29 mouse cellular contexts compared by ENCODE assay signal in the genomic region with DNA sequence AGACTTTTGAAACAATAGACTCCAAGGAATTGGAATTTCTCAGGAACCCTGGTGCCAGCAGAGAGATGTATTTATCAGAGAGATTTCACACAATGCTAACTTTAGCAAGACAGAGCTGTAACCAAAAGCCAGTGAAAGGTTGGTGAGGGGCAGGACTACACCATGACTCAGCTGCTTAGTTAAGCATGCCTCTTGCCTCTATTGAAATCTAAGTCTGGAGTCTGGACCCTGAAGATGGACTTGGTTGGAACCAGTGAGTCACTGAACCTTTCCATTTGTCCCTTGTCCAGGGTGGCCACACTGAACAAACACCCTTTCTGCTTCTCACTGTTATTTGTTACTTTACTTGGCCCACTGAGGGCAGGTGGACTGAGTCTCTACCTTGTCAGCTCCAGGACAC. TPM values are rescaled to one million over a fixed set of nuclear protein-coding genes. Genes with fewer than 3 reads are reported as not detected.
DNase-seq lines count a peak whose midpoint lies in the region; ATAC-seq and TF ChIP-seq lines count a peak whose summit lies in the region.
"Had no signal": no experiment of that assay in that cellular context is flagged by ENCODE, and none has a peak within 500 bp of the region (broad histone marks: within the 10 kb centered on the region; RNA-seq: fewer than 3 reads in every experiment).

No protein-coding gene starts in this region.

- H3K79me2 ChIP-seq in liver, adult 2 months (ENCODE audit: control insufficient read depth, insufficient read depth, low read length), result 0 out of 2 replicates have a peak, but pooled peaks cover 3% of the 10 kb centered on the region

- no peak for ATAC-seq in liver, embryonic 12.5 days
- no peak for ATAC-seq in erythroblast, adult 5-6 weeks (replicated peaks; ENCODE audit: low FRiP score, poor library complexity, severe bottlenecking)
- no peak for ATAC-seq in inflammation-experienced regulatory T-cells, adult 6 months
- ATAC-seq: CD4-positive, CD25-positive, alpha-beta regulatory T cell, adult 4 months; forebrain, embryonic 16.5 days; lung, postnatal 0 days; midbrain, embryonic 16.5 days had no signal

- peak; percentile 35 for DNase-seq in liver, adult 2 months (ENCODE audit: extremely low read depth, low read depth, low spot score)
- DNase-seq in NIH3T3 (ENCODE audit: low read depth), result peak; percentile 40
- DNase-seq in fibroblast of lung, adult 2 months (ENCODE audit: low read depth), result peak; percentile 75
- no peak for DNase-seq in forebrain, embryonic 10.5 days (ENCODE audit: extremely low spot score, low spot score)
- DNase-seq: adrenal gland, postnatal 10 days; cerebellum, adult 2 months; cerebellum, postnatal 36 days; embryo, embryonic 11 days; gastrocnemius, postnatal 25 days; heart, postnatal 36 days; left cerebral cortex, postnatal 4 days; thymus, postnatal 14 days had no signal

- no peak for TF ChIP-seq CTCF in liver, adult 2 months (IDR thresholded peaks at IDR 0.05; ENCODE audit: low read depth, low read length)

- no peaks in the 10 kb centered on the region; the same call in 1 of the 2 replicates for H3K36me3 ChIP-seq in liver, adult 2 months (ENCODE audit: control insufficient read depth, insufficient read depth, low read length)
- no peaks in the 10 kb centered on the region for H3K36me3 ChIP-seq in liver, embryonic 12.5 days
- peaks cover 6% of the 10 kb centered on the region for H3K36me3 ChIP-seq in forebrain, embryonic 10.5 days (replicated peaks)
- H3K36me3 ChIP-seq: embryonic facial prominence, embryonic 13.5 days; heart, embryonic 15.5 days; limb, embryonic 15.5 days; midbrain, embryonic 10.5 days; neural tube, embryonic 15.5 days had no signal

- peaks cover 4% of the 10 kb centered on the region for H3K4me1 ChIP-seq in liver, adult 2 months (ENCODE audit: control insufficient read depth, insufficient read depth, low read length)
- H3K4me1 ChIP-seq in liver, embryonic 12.5 days, result no peaks in the 10 kb centered on the region
- peaks cover 19% of the 10 kb centered on the region for H3K4me1 ChIP-seq in forebrain, embryonic 10.5 days

- no peak overlapping the region for H3K27ac ChIP-seq in liver, adult 2 months (replicated peaks; ENCODE audit: insufficient read depth, low read depth, low read length)
- no peak overlapping the region for H3K27ac ChIP-seq in liver, embryonic 12.5 days
- no peak overlapping the region for H3K27ac ChIP-seq in forebrain, embryonic 10.5 days
- H3K27ac ChIP-seq: embryonic facial prominence, embryonic 13.5 days; heart, embryonic 15.5 days; hindbrain, embryonic 13.5 days; kidney, postnatal 0 days; limb, embryonic 15.5 days; midbrain, embryonic 10.5 days; neural tube, embryonic 15.5 days had no signal

- H3K27me3 ChIP-seq in liver, adult 2 months (ENCODE audit: control insufficient read depth, insufficient read depth, low read length), result no peaks in the 10 kb centered on the region
- no peaks in the 10 kb centered on the region for H3K27me3 ChIP-seq in liver, embryonic 12.5 days (replicated peaks)
- H3K27me3 ChIP-seq in forebrain, embryonic 10.5 days (ENCODE audit: poor library complexity, severe bottlenecking), result no peaks in the 10 kb centered on the region
- H3K27me3 ChIP-seq: embryonic facial prominence, embryonic 13.5 days; heart, embryonic 15.5 days; hindbrain, embryonic 13.5 days; limb, embryonic 15.5 days; neural tube, embryonic 15.5 days had no signal

- TF ChIP-seq POLR2A in liver, adult 2 months (IDR thresholded peaks at IDR 0.05; ENCODE audit: extremely low read depth, insufficient read depth, low read length), result no peak

- H3K4me2 ChIP-seq in liver, embryonic 12.5 days, result no peak overlapping the region
- H3K4me2 ChIP-seq: embryonic facial prominence, embryonic 13.5 days; heart, embryonic 15.5 days; hindbrain, embryonic 13.5 days; limb, embryonic 15.5 days; neural tube, embryonic 15.5 days had no signal

- no peaks in the 10 kb centered on the region for H3K9me3 ChIP-seq in liver, embryonic 12.5 days (replicated peaks)
- no peaks in the 10 kb centered on the region; the same call in 1 of the 2 replicates for H3K9me3 ChIP-seq in forebrain, embryonic 10.5 days
- H3K9me3 ChIP-seq: embryonic facial prominence, embryonic 13.5 days; heart, embryonic 15.5 days; hindbrain, embryonic 13.5 days; limb, embryonic 15.5 days; midbrain, embryonic 10.5 days; neural tube, embryonic 15.5 days had no signal

- no peak overlapping the region for H3K4me3 ChIP-seq in liver, adult 2 months (ENCODE audit: insufficient read depth, low read depth, low read length)
- no peak overlapping the region for H3K4me3 ChIP-seq in liver, embryonic 12.5 days
- H3K4me3 ChIP-seq in forebrain, embryonic 10.5 days, result no peak overlapping the region
- H3K4me3 ChIP-seq: embryonic facial prominence, embryonic 13.5 days; heart, embryonic 15.5 days; hindbrain, embryonic 13.5 days; limb, embryonic 15.5 days; midbrain, embryonic 10.5 days; neural tube, embryonic 15.5 days had no signal

- no peak overlapping the region for H3K9ac ChIP-seq in liver, adult 2 months (ENCODE audit: low read depth, low read length)
- H3K9ac ChIP-seq in liver, embryonic 12.5 days, result no peak overlapping the region
- H3K9ac ChIP-seq: embryonic facial prominence, embryonic 13.5 days; heart, embryonic 15.5 days; hindbrain, embryonic 13.5 days; limb, embryonic 15.5 days; neural tube, embryonic 15.5 days had no signal

RNA-seq across cellular contexts. Expression of a gene that starts 26.4 kb away (rescaled TPM):
- 116 and 128 TPM in 2 replicates for total RNA-seq in liver, adult 2 months (2014; rRNA removed)
- polyA plus RNA-seq in liver, adult 2 months (2012; rRNA removed), result 116 and 125 TPM in 2 replicates
- polyA plus RNA-seq in liver, embryonic 12.5 days (2016; fragmentation: Nextera tagmentation; extraction: Ambion mirVana), result 32.8 and 33.3 TPM in 2 replicates
- 53.1 and 59.6 TPM in 2 replicates for polyA plus RNA-seq in forebrain, embryonic 10.5 days (2016; fragmentation: Nextera tagmentation; extraction: Ambion mirVana)
- 54.8 and 76.5 TPM in 2 replicates for total RNA-seq in erythroblast, adult 5-6 weeks (2015; ENCODE audit: low replicate concordance)
- 33.3 and 46.8 TPM in 2 replicates for total RNA-seq in erythroblast, adult 5-6 weeks (2017; ENCODE audit: low replicate concordance)
- 10 to 100 TPM; 75.7 to 78.9 (median 77.2) TPM for polyA plus RNA-seq in inflammation-experienced regulatory T-cells, adult 6 months (2017; shearing (Covaris generic))

RNA-seq across cellular contexts. Expression of a gene that starts 58.6 kb away (rescaled TPM):
- not detected in 2 replicates for total RNA-seq in liver, adult 2 months (2014; rRNA removed)
- not detected in 2 replicates for polyA plus RNA-seq in liver, adult 2 months (2012; rRNA removed)
- not detected in 2 replicates for polyA plus RNA-seq in liver, embryonic 12.5 days (2016; fragmentation: Nextera tagmentation; extraction: Ambion mirVana)
- 0.10 TPM in 1 of 2 replicates, not detected in the other for polyA plus RNA-seq in forebrain, embryonic 10.5 days (2016; fragmentation: Nextera tagmentation; extraction: Ambion mirVana)
- total RNA-seq in erythroblast, adult 5-6 weeks (2015; ENCODE audit: low replicate concordance), result not detected in 2 replicates
- total RNA-seq in erythroblast, adult 5-6 weeks (2017; ENCODE audit: low replicate concordance), result not detected in 2 replicates
- polyA plus RNA-seq in inflammation-experienced regulatory T-cells, adult 6 months (2017; shearing (Covaris generic)), result not detected
- total RNA-seq: heart, adult 8-10 months; heart, postnatal 36 days had no signal
- polyA plus RNA-seq: CD4-positive, CD25-positive, alpha-beta regulatory T cell, adult 4 months; large intestine, adult 2 months; liver, embryonic 16.5 days had no signal
